Mouse (Mus musculus) liver, embryonic 12.5 days (tissue): Measurements from ENCODE around the gene Ezr. TPM values are rescaled to one million over a fixed set of nuclear protein-coding genes. Genes with fewer than 3 reads are reported as not detected.

ENCODE experiments used
- ATAC-seq: fragments of 200-750 bp; cut with Nextera tagmentation; 2 replicates; pipeline ENCODE4 v1.8.0; 2017; ENCODE audit warnings: moderate number of reproducible peaks, mild to moderate bottlenecking, moderate library complexity
- H3K27ac ChIP-seq: fragments of 300-500 bp; sonication (generic); 2 replicates; pipeline ENCODE4 v1.5.1; 2016; ENCODE audit warnings: mild to moderate bottlenecking
- H3K27me3 ChIP-seq: fragments of 300-500 bp; sonication (generic); replicated peaks from 2 replicates; pipeline ENCODE4 v1.6.1; 2016; ENCODE audit warnings: mild to moderate bottlenecking, moderate library complexity
- H3K36me3 ChIP-seq: fragments of 300-500 bp; sonication (generic); 2 replicates; pipeline ENCODE4 v1.6.1; 2016; ENCODE audit warnings: mild to moderate bottlenecking, moderate library complexity
- H3K4me1 ChIP-seq: fragments of 300-500 bp; sonication (generic); 2 replicates; pipeline ENCODE4 v1.6.1; 2016
- H3K4me2 ChIP-seq: fragments of 300-500 bp; sonication (generic); 2 replicates; pipeline ENCODE4 v1.6.1; 2016; ENCODE audit warnings: mild to moderate bottlenecking, moderate library complexity
- H3K4me3 ChIP-seq: fragments of 300-500 bp; sonication (generic); 2 replicates; pipeline ENCODE4 v1.5.1; 2016; ENCODE audit warnings: mild to moderate bottlenecking, moderate library complexity
- H3K9ac ChIP-seq: fragments of 300-500 bp; sonication (generic); 2 replicates; pipeline ENCODE4 v1.6.1; 2016; ENCODE audit warnings: mild to moderate bottlenecking, moderate library complexity
- H3K9me3 ChIP-seq: fragments of 300-500 bp; sonication (generic); replicated peaks from 2 replicates; pipeline ENCODE4 v1.6.1; 2016; ENCODE audit warnings: mild to moderate bottlenecking, moderate library complexity
- WGBS: fragments of 180-500 bp; shearing (Covaris S2); methylation state at CpG from one replicate; pipeline ENCODE4 v1.1.7; 2016; ENCODE audit not compliant: insufficient replicate concordance; 5-methylcytosine and 5-hydroxymethylcytosine counted together
- polyA plus RNA-seq: library from polyadenylated mRNA; unstranded; fragments of >200 nt; fragmentation: Nextera tagmentation; extraction: Ambion mirVana; gene quantifications from 2 replicates; pipeline ENCODE4 v1.2.1, GENCODE M21; 2016

Ezr gene
- polyA plus RNA-seq, 1 experiment from 2014 or later: 67.9 TPM

GRCm38 (mm10) chr17:6746452-6747231, 35.9 kb downstream of the Ezr start:
- no peak overlapping the region for H3K27ac ChIP-seq
- no peak overlapping the region for H3K9ac ChIP-seq
- no peak for ATAC-seq
- no peak overlapping the region for H3K4me2 ChIP-seq
- no peak overlapping the region for H3K4me3 ChIP-seq
- no peaks in the 10 kb centered on the region for H3K9me3 ChIP-seq
- H3K36me3 ChIP-seq: peaks cover 98% of the 10 kb centered on the region
- peaks cover 20% of the 10 kb centered on the region for H3K4me1 ChIP-seq
- H3K27me3 ChIP-seq: no peaks in the 10 kb centered on the region
- WGBS: 73% methylated on average over 9 of the region's 9 CpGs

GRCm38 (mm10) chr17:6745975-6746374, 36.6 kb downstream of the Ezr start:
- peaks cover 98% of the 10 kb centered on the region for H3K36me3 ChIP-seq
- no peaks in the 10 kb centered on the region for H3K27me3 ChIP-seq
- 82% methylated on average over 9 of the region's 9 CpGs for WGBS
- H3K4me2 ChIP-seq: no peak overlapping the region
- ATAC-seq: no peak
- no peak overlapping the region for H3K4me3 ChIP-seq
- H3K4me1 ChIP-seq: peaks cover 22% of the 10 kb centered on the region
- H3K9ac ChIP-seq: no peak overlapping the region
- no peak overlapping the region for H3K27ac ChIP-seq
- no peaks in the 10 kb centered on the region for H3K9me3 ChIP-seq

DNA sequence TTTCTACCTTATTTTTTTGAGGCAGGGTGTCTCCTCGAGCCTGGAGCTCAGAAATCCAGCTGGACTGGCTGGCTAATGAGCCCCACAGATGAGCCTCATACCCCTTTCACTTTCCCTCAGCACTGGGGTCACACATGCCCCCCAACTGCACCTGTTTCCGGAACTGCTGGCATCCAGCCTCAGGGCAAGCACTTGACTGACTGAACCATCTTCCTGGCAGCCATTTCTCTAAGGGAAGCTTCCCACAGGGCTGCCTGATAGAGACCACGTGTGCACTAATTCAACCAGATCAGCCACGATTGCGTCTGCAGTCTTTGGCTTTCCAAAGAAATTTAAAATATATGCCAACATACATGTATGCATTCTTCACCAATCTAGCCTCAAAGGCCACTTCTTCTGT, 37.1 kb downstream of the Ezr start:
- Histone ChIP-seq H3K9me3 (no peaks in the 10 kb centered on the region), H3K4me2 (no peak overlapping the region), H3K27ac (no peak overlapping the region), H3K27me3 (no peaks in the 10 kb centered on the region), H3K4me1 (peaks cover 22% of the 10 kb centered on the region), H3K36me3 (peaks cover 98% of the 10 kb centered on the region), H3K9ac (no peak overlapping the region), H3K4me3 (no peak overlapping the region)
- no peak for ATAC-seq
- 82% methylated on average over 5 of the region's 5 CpGs for WGBS

DNA sequence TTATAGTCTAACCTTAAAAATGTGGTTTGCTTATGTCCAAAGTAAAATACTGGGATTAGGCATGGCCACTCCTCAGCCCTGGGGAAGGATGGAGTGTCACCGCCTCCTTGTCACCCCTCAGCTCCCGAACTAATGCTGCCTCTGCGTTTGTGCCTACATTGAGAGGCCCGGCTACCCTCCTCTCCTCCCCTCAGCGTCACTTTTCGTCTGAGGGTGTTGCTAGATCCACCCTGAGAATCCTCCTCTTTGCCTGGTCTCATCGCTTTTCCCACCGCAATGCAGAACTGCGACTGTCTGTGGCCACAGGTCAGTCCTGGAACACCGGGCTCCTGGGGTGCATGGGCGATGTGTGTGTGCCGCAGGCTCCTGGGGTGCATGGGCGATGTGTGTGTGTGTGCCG, 37.7 kb downstream of the Ezr start:
- 88% methylated on average over 14 of the region's 14 CpGs for WGBS
- peaks cover 22% of the 10 kb centered on the region for H3K4me1 ChIP-seq

DNA sequence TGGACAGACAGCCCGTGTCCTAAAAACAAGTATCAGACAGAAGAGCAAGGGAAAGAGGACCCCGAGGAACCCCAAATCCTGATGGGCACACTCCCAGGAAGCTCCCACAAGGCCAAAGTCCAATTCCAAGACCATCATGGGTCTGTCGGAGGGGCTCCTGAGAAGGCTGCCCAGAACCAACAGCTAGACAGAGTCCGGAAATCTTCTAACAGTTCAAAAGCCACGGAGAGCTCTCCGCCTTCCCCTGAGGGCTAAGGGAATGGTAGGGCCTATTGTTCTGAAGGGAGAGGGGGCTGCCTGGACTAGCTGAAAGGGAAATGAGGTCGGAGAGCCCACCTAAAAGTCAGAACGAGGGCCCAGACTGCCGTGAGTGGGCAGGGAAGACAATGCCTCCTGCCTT, 38.2 kb downstream of the Ezr start:
- WGBS: 58% methylated on average over 9 of the region's 9 CpGs
- Histone ChIP-seq H3K36me3 (peaks cover 99% of the 10 kb centered on the region), H3K4me3 (no peak overlapping the region), H3K4me2 (no peak overlapping the region), H3K9ac (no peak overlapping the region), H3K4me1 (peaks cover 22% of the 10 kb centered on the region), H3K9me3 (no peaks in the 10 kb centered on the region), H3K27me3 (no peaks in the 10 kb centered on the region), H3K27ac (no peak overlapping the region)
- no peak for ATAC-seq

More for the DNA sequence above, 37.7 kb downstream of the Ezr start:
- Histone ChIP-seq H3K9me3 (no peaks in the 10 kb centered on the region), H3K36me3 (peaks cover 99% of the 10 kb centered on the region), H3K27ac (no peak overlapping the region), H3K4me2 (no peak overlapping the region), H3K27me3 (no peaks in the 10 kb centered on the region), H3K4me3 (no peak overlapping the region), H3K9ac (no peak overlapping the region)
- no peak for ATAC-seq

DNA sequence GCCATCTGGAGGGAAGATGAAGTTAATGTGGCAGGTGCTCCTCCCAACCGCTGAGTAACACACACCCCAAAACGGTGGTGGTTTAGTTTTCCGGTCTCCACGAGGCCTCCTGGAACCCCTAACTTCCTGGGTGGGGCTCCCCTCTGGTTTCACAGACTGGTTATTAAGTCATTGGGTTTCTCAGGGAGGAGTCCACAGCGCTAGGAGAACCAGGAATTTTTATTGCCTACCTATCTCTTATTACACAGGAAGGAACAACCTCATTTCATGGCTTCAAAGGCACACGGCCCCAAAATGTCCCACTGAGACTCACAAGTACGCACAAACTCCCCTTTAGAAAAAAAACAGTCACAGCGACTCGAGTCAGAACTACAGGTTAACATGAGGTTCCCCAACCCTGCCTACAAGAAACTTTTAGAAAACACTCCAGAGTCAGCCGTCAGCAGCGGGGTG, 38.8 kb downstream of the Ezr start:
- H3K4me3 ChIP-seq: no peak overlapping the region
- 51% methylated on average over 11 of the region's 11 CpGs for WGBS
- no peaks in the 10 kb centered on the region for H3K9me3 ChIP-seq
- no peak for ATAC-seq
- no peak overlapping the region for H3K4me2 ChIP-seq
- peaks cover 22% of the 10 kb centered on the region for H3K4me1 ChIP-seq
- H3K27ac ChIP-seq: no peak overlapping the region
- peaks cover 99% of the 10 kb centered on the region for H3K36me3 ChIP-seq
- no peak overlapping the region for H3K9ac ChIP-seq
- no peaks in the 10 kb centered on the region for H3K27me3 ChIP-seq

- WGBS: 64% methylated on average over 11 of the region's 11 CpGs
- Histone ChIP-seq H3K4me2 (no peak overlapping the region), H3K9ac (no peak overlapping the region), H3K27ac (no peak overlapping the region), H3K4me1 (peaks cover 22% of the 10 kb centered on the region), H3K27me3 (no peaks in the 10 kb centered on the region), H3K36me3 (peaks cover 99% of the 10 kb centered on the region), H3K4me3 (no peak overlapping the region), H3K9me3 (no peaks in the 10 kb centered on the region)
- ATAC-seq: no peak
These were observed 39.5 kb downstream of the Ezr start for GRCm38 (mm10) chr17:6743039-6743575.

- Histone ChIP-seq H3K36me3 (peaks cover 99% of the 10 kb centered on the region), H3K27ac (no peak overlapping the region), H3K27me3 (no peaks in the 10 kb centered on the region), H3K9ac (no peak overlapping the region), H3K4me3 (no peak overlapping the region), H3K9me3 (no peaks in the 10 kb centered on the region), H3K4me2 (no peak overlapping the region), H3K4me1 (peaks cover 22% of the 10 kb centered on the region)
- ATAC-seq: no peak; the same call in 1 of the 2 replicates
- 75% methylated on average over 33 of the region's 33 CpGs for WGBS
These were observed 40.2 kb downstream of the Ezr start for GRCm38 (mm10) chr17:6742083-6743038.

- Histone ChIP-seq H3K4me3 (no peak overlapping the region), H3K27me3 (no peaks in the 10 kb centered on the region), H3K4me2 (no peak overlapping the region), H3K9me3 (no peaks in the 10 kb centered on the region), H3K27ac (no peak overlapping the region), H3K9ac (no peak overlapping the region), H3K36me3 (peaks cover 89% of the 10 kb centered on the region), H3K4me1 (peaks cover 22% of the 10 kb centered on the region)
- no peak for ATAC-seq
- 76% methylated on average over 12 of the region's 12 CpGs for WGBS
These were observed 41.3 kb downstream of the Ezr start for GRCm38 (mm10) chr17:6741271-6741670.

DNA sequence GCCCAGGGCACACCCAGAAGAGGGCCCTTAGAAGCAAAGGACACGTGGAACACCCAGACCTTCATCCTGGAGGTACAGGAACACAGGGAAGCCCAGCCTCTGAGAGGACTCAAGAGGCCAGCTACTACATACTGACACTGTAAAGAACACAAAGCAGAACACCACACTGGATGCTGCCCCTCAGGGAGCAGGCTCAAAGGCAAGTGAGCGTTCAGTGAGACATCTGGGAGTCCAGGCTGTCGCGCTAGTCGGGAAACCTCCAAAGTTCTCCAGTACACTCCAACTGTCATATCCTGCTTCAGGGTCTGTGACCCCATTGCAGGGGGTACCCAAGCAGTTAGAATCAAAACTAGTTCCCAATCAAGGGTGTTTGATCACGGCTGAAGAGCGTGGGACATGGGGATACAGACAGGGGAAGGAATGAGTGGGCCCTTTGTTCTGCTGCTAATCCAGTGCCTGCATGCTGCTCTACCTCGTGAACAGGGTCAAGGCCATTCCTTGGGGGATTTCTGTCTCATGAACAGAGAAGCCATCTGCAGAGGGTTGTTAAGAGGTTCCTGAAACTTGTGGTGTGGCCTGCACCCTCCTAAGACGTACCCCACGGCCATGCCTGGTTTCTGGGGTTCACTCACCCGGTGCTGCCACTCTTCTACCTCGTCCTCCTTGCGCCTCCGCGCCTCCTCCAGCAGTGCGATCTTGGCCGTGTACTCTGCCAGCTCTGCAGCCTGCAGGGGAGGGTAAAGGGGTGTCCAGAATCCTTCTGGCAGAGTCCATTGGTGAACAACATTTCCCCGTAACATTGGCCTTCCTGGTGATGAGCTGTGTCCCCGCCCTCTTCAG, 42.0 kb downstream of the Ezr start:
- Histone ChIP-seq H3K9ac (no peak overlapping the region), H3K27me3 (no peaks in the 10 kb centered on the region), H3K4me2 (no peak overlapping the region), H3K4me1 (peaks cover 22% of the 10 kb centered on the region), H3K9me3 (no peaks in the 10 kb centered on the region), H3K36me3 (peaks cover 82% of the 10 kb centered on the region), H3K27ac (no peak overlapping the region), H3K4me3 (no peak overlapping the region)
- 88% methylated on average over 19 of the region's 19 CpGs for WGBS
- no peak for ATAC-seq

DNA sequence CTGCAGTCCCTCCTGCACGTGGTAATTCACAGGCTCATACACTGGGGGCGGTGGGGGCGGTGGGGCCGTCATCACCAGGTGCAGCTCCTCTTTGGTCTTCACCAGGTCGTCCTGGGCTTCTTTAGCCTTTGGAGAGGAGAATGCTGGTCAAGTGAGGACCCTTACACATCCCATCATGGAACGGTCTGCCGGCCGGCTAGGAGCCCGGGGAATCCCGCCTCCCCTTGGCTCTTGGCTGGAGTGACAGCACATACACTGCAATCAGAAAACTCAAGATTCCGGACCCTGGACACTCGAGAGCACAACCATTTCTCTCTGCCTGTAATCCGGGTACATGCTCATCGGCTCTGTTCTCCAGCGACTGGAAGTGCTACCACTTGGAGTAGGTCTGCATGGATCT, 42.8 kb downstream of the Ezr start:
- 87% methylated on average over 15 of the region's 15 CpGs for WGBS
- Histone ChIP-seq H3K27me3 (no peaks in the 10 kb centered on the region), H3K9ac (no peak overlapping the region), H3K9me3 (no peaks in the 10 kb centered on the region), H3K4me2 (no peak overlapping the region), H3K4me3 (no peak overlapping the region), H3K27ac (no peak overlapping the region), H3K4me1 (peaks cover 22% of the 10 kb centered on the region), H3K36me3 (peaks cover 74% of the 10 kb centered on the region)
- ATAC-seq: no peak
